Mouse (Mus musculus) intestine, embryonic 16.5 days (tissue): Measurements from ENCODE around the gene Gm20388. TPM values are rescaled to one million over a fixed set of nuclear protein-coding genes. Genes with fewer than 3 reads are reported as not detected.

Source experiments
- ATAC-seq: fragments of 200-750 bp; cut with Nextera tagmentation; 2 replicates; pipeline ENCODE4 v1.8.0; 2017; ENCODE audit warnings: moderate TSS enrichment, moderate library complexity
- H3K27ac ChIP-seq: fragments of 300-500 bp; sonication (generic); 2 replicates; pipeline ENCODE4 v1.5.1; 2014; ENCODE audit warnings: mild to moderate bottlenecking, low read length
- H3K27me3 ChIP-seq: fragments of 300-500 bp; sonication (generic); replicated peaks from 2 replicates; pipeline ENCODE4 v1.6.1; 2014; ENCODE audit warnings: low read length, control low read depth, mixed read lengths; ENCODE audit not compliant: control insufficient read depth, insufficient read depth
- H3K36me3 ChIP-seq: fragments of 300-500 bp; sonication (generic); 2 replicates; pipeline ENCODE4 v1.6.1; 2014; ENCODE audit warnings: low read length, control low read depth; ENCODE audit not compliant: control insufficient read depth, insufficient read depth
- H3K4me1 ChIP-seq: fragments of 300-500 bp; sonication (generic); 2 replicates; pipeline ENCODE4 v1.6.1; 2014; ENCODE audit warnings: low read length, control low read depth, mixed read lengths; ENCODE audit not compliant: control insufficient read depth, insufficient read depth
- H3K4me2 ChIP-seq: fragments of 300-500 bp; sonication (generic); 2 replicates; pipeline ENCODE4 v1.6.1; 2014; ENCODE audit warnings: low read depth, low read length, control low read depth
- H3K4me3 ChIP-seq: fragments of 300-500 bp; sonication (generic); 2 replicates; pipeline ENCODE4 v1.5.1; 2014; ENCODE audit warnings: mild to moderate bottlenecking, low read length
- H3K9ac ChIP-seq: fragments of 300-500 bp; sonication (generic); 2 replicates; pipeline ENCODE4 v1.6.1; 2014; ENCODE audit warnings: low read depth, low read length
- H3K9me3 ChIP-seq: fragments of 300-500 bp; sonication (generic); 2 replicates; pipeline ENCODE4 v1.6.1; 2016; ENCODE audit warnings: low read length, control low read depth; ENCODE audit not compliant: control insufficient read depth
- WGBS: fragments of 180-500 bp; shearing (Covaris S2); extraction: QIAGEN DNeasy Blood & Tissue Kit; methylation state at CpG from one replicate; pipeline ENCODE4 v1.1.7; 2014; 5-methylcytosine and 5-hydroxymethylcytosine counted together
- polyA plus RNA-seq: library from polyadenylated mRNA; unstranded; fragments of >200 nt; fragmentation: Nextera tagmentation; extraction: Ambion mirVana; gene quantifications from 2 replicates; pipeline ENCODE4 v1.2.1, GENCODE M21; 2015

The Gm20388 gene
- polyA plus RNA-seq, 1 experiment from 2014 or later, result 5.8 TPM

- H3K4me2 ChIP-seq, result no peak overlapping the region
- H3K27me3 ChIP-seq, result no peaks in the 10 kb centered on the region
- no peaks in the 10 kb centered on the region for H3K9me3 ChIP-seq
- 53% methylated on average over 5 of the region's 5 CpGs for WGBS
- no peak overlapping the region for H3K4me3 ChIP-seq
- no peaks in the 10 kb centered on the region for H3K4me1 ChIP-seq
- no peaks in the 10 kb centered on the region for H3K36me3 ChIP-seq
- H3K9ac ChIP-seq, result no peak overlapping the region
- no peak overlapping the region for H3K27ac ChIP-seq
- no peak for ATAC-seq
Observed at GRCm38 (mm10) chr8:124143003-124143402, 4232.4 kb downstream of the Gm20388 start.

- no peak overlapping the region for H3K4me2 ChIP-seq
- 84% methylated on average over 16 of the region's 16 CpGs for WGBS
- H3K9ac ChIP-seq, result no peak overlapping the region
Observed at GRCm38 (mm10) chr8:124143871-124144618, 4233.4 kb downstream of the Gm20388 start.

GRCm38 (mm10) chr8:124144619-124144980 is 4234.0 kb downstream of the Gm20388 start:
- no peak overlapping the region for H3K27ac ChIP-seq
- no peak for ATAC-seq
- H3K4me3 ChIP-seq, result no peak overlapping the region
- H3K4me1 ChIP-seq, result no peaks in the 10 kb centered on the region
- H3K9ac ChIP-seq, result no peak overlapping the region
- no peaks in the 10 kb centered on the region for H3K36me3 ChIP-seq
- H3K9me3 ChIP-seq, result no peaks in the 10 kb centered on the region
- no peak overlapping the region for H3K4me2 ChIP-seq
- H3K27me3 ChIP-seq, result no peaks in the 10 kb centered on the region
- 83% methylated on average over 12 of the region's 12 CpGs for WGBS

More at GRCm38 (mm10) chr8:124143871-124144618, 4233.4 kb downstream of the Gm20388 start:
- Histone ChIP-seq H3K36me3 (no peaks in the 10 kb centered on the region), H3K4me3 (no peak overlapping the region), H3K4me1 (no peaks in the 10 kb centered on the region), H3K27me3 (no peaks in the 10 kb centered on the region), H3K9me3 (no peaks in the 10 kb centered on the region), H3K27ac (no peak overlapping the region)
- no peak for ATAC-seq

GRCm38 (mm10) chr8:124146286-124146685 is 4235.6 kb downstream of the Gm20388 start:
- no peak overlapping the region for H3K9ac ChIP-seq
- no peaks in the 10 kb centered on the region for H3K4me1 ChIP-seq
- H3K9me3 ChIP-seq, result no peaks in the 10 kb centered on the region
- no peaks in the 10 kb centered on the region for H3K36me3 ChIP-seq
- H3K27me3 ChIP-seq, result no peaks in the 10 kb centered on the region
- WGBS, result 85% methylated on average over 5 of the region's 5 CpGs
- no peak overlapping the region for H3K27ac ChIP-seq
- no peak for ATAC-seq
- no peak overlapping the region for H3K4me2 ChIP-seq
- no peak overlapping the region for H3K4me3 ChIP-seq

GRCm38 (mm10) chr8:124150009-124150408 is 4239.4 kb downstream of the Gm20388 start:
- WGBS, result 70% methylated on average over 11 of the region's 11 CpGs
- H3K9ac ChIP-seq, result no peak overlapping the region
- no peak overlapping the region for H3K4me2 ChIP-seq
- H3K27me3 ChIP-seq, result no peaks in the 10 kb centered on the region
- no peak overlapping the region for H3K4me3 ChIP-seq
- no peak for ATAC-seq
- H3K36me3 ChIP-seq, result no peaks in the 10 kb centered on the region
- H3K4me1 ChIP-seq, result no peaks in the 10 kb centered on the region
- no peak overlapping the region for H3K27ac ChIP-seq
- H3K9me3 ChIP-seq, result no peaks in the 10 kb centered on the region

- no peak overlapping the region for H3K4me2 ChIP-seq
- H3K27ac ChIP-seq, result no peak overlapping the region
- 84% methylated on average over 5 of the region's 5 CpGs for WGBS
- ATAC-seq, result no peak
- no peak overlapping the region for H3K9ac ChIP-seq
- no peak overlapping the region for H3K4me3 ChIP-seq
- H3K9me3 ChIP-seq, result no peaks in the 10 kb centered on the region
- no peaks in the 10 kb centered on the region for H3K27me3 ChIP-seq
- H3K4me1 ChIP-seq, result no peaks in the 10 kb centered on the region
- H3K36me3 ChIP-seq, result no peaks in the 10 kb centered on the region
Observed at GRCm38 (mm10) chr8:124150536-124150935, 4239.9 kb downstream of the Gm20388 start.

GRCm38 (mm10) chr8:124151881-124152280 is 4241.2 kb downstream of the Gm20388 start:
- H3K4me3 ChIP-seq, result no peak overlapping the region
- H3K27me3 ChIP-seq, result no peaks in the 10 kb centered on the region
- no peak overlapping the region for H3K9ac ChIP-seq
- no peak overlapping the region for H3K27ac ChIP-seq
- no peak overlapping the region for H3K4me2 ChIP-seq
- 84% methylated on average over 6 of the region's 6 CpGs for WGBS
- H3K4me1 ChIP-seq, result no peaks in the 10 kb centered on the region
- no peaks in the 10 kb centered on the region for H3K36me3 ChIP-seq
- H3K9me3 ChIP-seq, result no peaks in the 10 kb centered on the region
- no peak for ATAC-seq

- WGBS, result 67% methylated on average over 8 of the region's 8 CpGs
- Histone ChIP-seq H3K9me3 (no peaks in the 10 kb centered on the region), H3K4me2 (no peak overlapping the region), H3K9ac (no peak overlapping the region), H3K36me3 (no peaks in the 10 kb centered on the region), H3K4me1 (no peaks in the 10 kb centered on the region), H3K27me3 (no peaks in the 10 kb centered on the region), H3K4me3 (no peak overlapping the region), H3K27ac (no peak overlapping the region)
- ATAC-seq, result no peak
Observed at GRCm38 (mm10) chr8:124152771-124153170, 4242.1 kb downstream of the Gm20388 start.

GRCm38 (mm10) chr8:124156324-124156723 is 4245.7 kb downstream of the Gm20388 start:
- Histone ChIP-seq H3K4me3 (no peak overlapping the region), H3K27me3 (no peaks in the 10 kb centered on the region), H3K9ac (no peak overlapping the region), H3K9me3 (no peaks in the 10 kb centered on the region), H3K36me3 (no peaks in the 10 kb centered on the region), H3K4me1 (no peaks in the 10 kb centered on the region), H3K27ac (no peak overlapping the region), H3K4me2 (no peak overlapping the region)
- WGBS, result 79% methylated on average over 7 of the region's 7 CpGs
- ATAC-seq, result no peak

GRCm38 (mm10) chr8:124161683-124162082 is 4251.0 kb downstream of the Gm20388 start:
- no peak overlapping the region for H3K27ac ChIP-seq
- no peak for ATAC-seq
- no peaks in the 10 kb centered on the region for H3K9me3 ChIP-seq
- no peak overlapping the region for H3K4me2 ChIP-seq
- no peak overlapping the region for H3K9ac ChIP-seq
- H3K36me3 ChIP-seq, result no peaks in the 10 kb centered on the region
- no peaks in the 10 kb centered on the region for H3K27me3 ChIP-seq
- 79% methylated on average over 5 of the region's 5 CpGs for WGBS
- H3K4me1 ChIP-seq, result no peaks in the 10 kb centered on the region
- no peak overlapping the region for H3K4me3 ChIP-seq
